Mouse (Mus musculus) left cerebral cortex, postnatal 4 days (tissue): ENCODE data around the gene Sfmbt1. TPM values are rescaled to one million over a fixed set of nuclear protein-coding genes. Genes with fewer than 3 reads are reported as not detected.

ENCODE experiments used
- DNase-seq: peaks from one replicate; pipeline ENCODE4 v3.0.0-alpha.2; 2022
- intact Hi-C: fragments of 180-260 bp; cut with DNase I; formaldehyde crosslinking; loops from one replicate; pipeline ENCODE4 v1.15.1; 2025
- total RNA-seq, 2 experiments: library from RNA; stranded (reverse); gene quantifications; 2 replicates each; pipeline ENCODE4 v1.2.3; 2021

The Sfmbt1 gene
- total RNA-seq: 10 to 100 TPM; 28.3 to 32.4 TPM

DNA sequence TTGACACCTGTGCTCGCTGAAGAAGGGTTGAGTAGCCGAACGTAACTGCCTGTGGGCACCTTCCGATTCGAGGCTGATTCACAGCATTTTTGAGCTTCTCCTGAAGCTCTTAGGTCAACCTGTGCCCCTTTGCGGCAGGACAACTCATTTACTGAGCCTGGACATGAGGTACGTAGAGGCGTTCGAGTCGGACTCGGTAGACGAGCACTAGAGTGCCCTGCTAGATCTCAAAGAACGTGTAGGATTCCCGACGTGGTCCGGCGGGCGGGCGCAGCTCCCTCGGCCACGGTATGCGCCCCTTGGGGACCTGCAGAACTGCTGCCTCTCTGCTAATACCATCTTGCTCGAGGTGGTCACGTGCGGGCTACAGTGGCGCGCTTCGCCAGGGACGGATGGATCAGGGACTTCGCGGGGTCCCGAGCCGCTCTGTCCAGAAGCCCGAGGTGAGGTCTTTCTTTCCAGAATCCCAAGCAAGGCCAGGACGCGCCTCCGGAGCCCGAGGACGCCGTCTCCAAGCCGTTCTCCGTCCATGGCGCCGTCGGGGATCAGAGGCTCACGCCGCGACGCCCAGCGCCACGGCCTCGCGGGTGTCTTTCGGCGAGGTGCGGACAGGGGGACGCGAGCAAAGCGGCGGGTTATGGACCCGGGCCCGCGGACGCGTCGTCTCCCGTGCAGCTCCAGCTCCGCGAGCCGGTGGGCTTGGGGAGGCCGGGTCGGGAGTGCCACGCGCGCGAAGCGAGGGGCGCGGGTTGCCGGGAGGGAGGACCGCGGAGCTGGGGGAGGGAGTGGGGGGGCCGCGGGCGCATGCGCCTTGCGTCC lies at the start of gene Sfmbt1:
TSS of gene Sfmbt1 (plus strand) at position 51 of the 819 bp plus-strand sequence.
- intact Hi-C loops: loop anchor here (5.0 to 10.0 kb wide), 2 partner anchors 112 to 230 kb away; partner anchors contain the start of genes Itih1 and Tmem110
- peak; percentile 89 for DNase-seq

DNA sequence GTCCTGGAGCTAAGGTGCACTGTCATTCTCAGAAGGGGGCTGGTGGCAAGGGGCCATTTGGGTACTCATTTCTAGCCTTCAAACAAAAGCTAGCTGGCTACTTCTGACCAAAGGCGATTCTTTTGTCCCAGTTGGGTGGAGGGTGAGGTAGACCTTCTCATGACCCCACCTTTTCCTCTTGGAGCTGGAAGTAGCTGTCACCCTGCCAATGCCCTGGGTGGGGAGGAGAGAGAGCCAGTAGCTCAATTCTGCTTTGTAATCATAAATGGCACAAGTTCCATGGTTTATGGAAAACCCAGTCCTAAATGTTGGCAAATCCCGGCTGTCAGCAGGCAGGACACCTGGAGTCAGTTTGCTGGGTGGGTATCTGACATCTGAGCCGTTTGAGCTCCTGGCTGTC lies 48.6 kb upstream of the Sfmbt1 start:
- no peak for DNase-seq
- intact Hi-C loops: no loop called here

DNA sequence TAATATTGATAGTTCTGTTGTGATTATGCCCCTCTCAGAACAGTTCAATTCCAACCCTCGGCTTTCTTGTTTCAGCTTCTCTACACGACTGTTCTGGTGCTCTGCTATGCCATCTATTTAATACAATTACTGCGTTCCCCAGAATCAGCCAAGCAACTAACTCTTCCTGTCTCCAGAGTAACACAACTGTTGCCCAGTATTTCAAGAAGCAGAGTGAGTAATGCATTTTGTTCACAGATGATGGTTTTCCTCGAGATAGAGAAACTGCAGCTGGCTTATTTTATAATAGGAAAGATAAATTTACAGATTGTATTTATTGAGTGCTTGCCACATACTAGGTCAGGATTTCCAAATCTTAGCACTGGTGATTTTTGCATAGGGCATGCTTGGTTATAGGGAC lies 48.0 kb upstream of the Sfmbt1 start:
- intact Hi-C loops: no loop called here
- DNase-seq: no peak

DNA sequence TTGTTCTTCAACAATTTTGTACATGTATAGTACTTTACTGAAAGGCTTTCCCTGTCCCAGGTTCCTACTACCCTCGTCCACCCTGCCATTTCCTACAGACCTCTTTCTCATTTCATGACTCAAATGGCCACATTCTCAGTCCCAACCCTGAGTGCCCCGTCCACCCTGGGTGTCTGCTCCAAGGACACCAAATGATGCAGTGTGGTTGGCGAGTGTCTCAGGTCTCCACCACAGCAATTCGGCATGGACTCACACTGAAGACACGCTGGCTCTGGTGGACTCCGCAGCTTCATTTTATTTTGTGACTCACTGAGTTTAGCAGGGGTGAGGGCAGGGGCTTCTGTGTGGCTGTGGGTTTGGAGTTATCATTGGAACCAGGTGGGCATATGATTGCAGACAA lies 44.5 kb upstream of the Sfmbt1 start:
- intact Hi-C loops: loop anchor here (5.0 kb wide), 1 partner anchor 78 kb away; no protein-coding TSS in a partner anchor

DNA sequence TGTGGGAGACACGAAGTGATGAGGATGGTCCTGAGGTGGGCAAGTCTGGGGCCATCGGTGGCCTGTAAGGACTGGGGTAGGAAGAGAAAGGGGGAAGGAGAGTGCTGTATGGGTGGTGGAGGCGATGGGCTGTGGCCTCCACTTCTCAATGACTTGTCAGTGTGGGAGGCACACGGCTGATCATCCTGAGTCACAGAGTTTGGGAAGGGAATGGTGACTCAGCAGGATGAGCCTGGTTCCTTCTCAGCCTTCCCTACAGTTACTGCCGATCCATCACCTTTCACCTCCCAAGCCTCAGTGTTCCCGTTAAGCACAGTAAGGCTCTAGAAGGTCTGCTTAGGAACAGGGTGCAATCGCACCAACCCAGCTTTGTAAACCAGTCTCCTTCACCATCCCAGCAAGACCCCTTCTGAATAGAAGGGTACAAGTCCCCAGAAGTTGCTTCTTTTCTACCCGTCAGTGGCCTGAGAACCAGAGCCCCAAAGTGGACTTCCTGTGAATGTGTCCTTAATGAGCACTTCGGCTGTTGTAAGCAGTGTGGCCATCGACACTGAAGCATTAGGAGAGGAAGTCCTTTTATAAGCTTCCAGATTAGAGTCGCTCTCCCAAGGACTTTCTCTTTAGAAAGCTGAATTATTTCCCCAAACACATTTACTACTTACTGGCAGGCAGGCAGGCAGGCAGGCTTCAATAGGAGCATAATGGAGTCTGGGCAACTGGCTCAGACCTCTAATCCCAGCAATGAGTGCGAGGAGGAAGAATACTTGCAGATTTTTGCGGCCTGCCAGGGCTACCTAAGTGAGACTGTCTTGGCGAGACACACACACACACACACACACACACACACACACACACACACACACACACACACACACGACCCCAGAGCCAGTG lies 43.3 kb upstream of the Sfmbt1 start:
- no peak for DNase-seq
- intact Hi-C loops: loop anchor here (5.0 kb wide), 1 partner anchor 79 kb away; no protein-coding TSS in a partner anchor

More for the DNA sequence above, 44.5 kb upstream of the Sfmbt1 start:
- DNase-seq: no peak

DNA sequence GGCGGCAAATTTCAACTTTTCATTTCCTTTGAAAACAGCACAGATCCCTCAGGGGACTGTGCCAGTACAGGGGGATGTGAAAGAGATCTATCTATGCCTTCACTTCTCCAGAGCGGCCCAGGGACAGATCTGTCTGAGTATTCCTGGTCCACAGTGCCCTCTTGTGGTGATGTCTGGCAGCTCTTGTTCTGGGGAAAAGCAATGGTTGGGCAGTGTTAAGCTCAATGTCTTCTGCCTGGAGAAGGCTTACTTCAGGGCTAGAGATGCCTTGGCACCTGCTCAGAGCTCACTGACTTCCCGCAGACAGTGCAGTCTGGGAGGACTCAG lies 42.7 kb upstream of the Sfmbt1 start:
- intact Hi-C loops: loop anchor here (5.0 kb wide), 1 partner anchor 80 kb away; no protein-coding TSS in a partner anchor
- DNase-seq: peak; percentile 90

DNA sequence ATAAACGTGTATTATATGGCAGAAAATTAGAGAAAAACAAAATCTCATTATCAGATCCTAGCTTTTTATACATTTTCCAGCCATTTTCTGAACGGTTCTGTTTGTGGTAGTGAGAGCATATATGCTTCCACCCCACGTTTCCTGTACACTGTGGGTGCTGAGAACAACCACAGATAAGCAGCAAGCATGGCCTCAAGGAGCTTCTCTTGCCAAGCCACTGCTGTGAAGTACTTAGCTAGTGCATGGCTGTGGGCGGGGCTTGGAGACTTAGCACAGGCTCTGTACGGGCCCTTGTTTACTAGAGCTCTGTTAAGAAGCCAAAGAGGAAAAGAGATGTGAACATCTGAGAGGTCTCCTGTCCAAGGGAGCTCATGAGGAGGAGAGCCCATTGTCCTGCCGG lies 39.7 kb upstream of the Sfmbt1 start:
- intact Hi-C loops: loop anchor here (5.0 kb wide), 1 partner anchor 83 kb away; no protein-coding TSS in a partner anchor
- DNase-seq: no peak

DNA sequence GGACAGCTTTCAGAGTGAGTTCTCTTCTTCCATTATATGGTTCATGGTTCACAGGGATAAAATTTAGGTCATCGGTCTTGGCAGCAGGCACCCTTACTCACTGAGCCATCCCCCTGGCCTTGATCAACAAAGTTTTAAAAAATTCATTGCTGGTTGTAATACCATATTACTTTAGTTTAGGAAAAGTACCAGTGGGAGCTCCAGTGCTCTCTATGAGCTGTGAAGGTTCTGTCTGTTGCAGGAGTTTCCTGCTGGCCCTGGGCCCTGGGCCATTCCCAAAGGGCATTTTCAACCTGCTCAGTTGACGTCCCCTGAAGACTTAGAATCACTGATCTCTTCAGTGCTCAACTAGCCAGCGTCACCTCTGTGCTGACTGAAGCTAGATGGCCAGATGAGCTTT lies 32.5 kb upstream of the Sfmbt1 start:
- intact Hi-C loops: no loop called here
- no peak for DNase-seq

DNA sequence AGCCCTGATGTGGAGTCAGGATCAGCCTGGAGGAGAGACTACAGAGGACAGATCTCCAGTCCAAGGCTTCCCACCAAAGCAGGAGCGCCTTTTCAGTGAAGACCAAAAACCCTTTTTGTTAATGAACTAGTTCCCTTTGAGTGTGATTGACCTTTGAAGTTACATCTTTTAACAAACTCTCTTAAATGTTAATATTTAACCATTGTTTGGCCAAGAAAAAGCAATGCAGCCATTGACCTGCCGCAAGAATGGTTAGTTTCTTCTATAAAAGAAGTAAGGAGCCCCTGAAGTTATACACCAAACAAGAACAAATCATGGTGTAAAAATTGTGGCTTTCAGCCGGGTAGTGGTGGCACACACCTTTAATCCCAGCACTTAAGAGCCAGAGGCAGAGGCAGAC lies 24.0 kb upstream of the Sfmbt1 start:
- DNase-seq: no peak
- intact Hi-C loops: no loop called here

DNA sequence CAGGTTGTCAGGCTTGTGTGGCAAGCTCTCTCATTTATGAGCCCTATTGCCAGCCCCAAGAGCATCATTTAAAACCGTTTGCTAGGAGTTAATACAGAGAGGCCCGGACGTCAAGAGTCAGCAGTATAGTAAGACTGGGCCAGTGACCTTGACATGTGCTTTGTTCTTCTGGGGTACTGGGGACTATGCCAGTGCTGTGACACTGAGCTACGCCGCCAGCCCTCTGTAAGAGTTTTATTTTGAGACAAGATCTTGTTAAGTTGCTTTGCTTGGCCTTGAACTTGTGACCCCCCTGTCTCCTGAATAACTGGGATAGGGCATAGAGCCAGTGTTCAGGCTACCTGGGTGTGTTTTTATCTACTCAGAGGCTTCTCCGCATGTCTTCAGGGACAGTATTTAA lies 22.2 kb upstream of the Sfmbt1 start:
- intact Hi-C loops: no loop called here
- DNase-seq: no peak

DNA sequence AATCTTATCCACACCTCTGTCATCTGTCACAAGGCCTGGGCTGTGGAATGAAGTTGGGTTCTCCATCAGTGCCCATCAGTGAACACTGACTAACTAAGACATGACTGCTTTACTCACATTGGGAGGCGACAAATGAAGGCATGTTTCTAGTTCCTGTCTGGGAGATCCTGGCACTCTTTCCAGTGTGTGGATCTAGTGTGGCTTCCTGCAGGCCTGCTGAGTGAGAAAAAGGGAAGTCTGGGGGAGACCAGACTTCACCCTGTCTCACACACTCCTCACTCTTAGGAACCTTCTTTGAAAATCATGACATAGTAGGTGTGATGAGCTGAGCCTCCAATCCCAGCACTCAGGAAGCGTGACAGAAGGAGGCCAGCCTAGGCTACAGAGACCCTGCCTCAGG lies 19.9 kb upstream of the Sfmbt1 start:
- intact Hi-C loops: no loop called here
- no peak for DNase-seq

DNA sequence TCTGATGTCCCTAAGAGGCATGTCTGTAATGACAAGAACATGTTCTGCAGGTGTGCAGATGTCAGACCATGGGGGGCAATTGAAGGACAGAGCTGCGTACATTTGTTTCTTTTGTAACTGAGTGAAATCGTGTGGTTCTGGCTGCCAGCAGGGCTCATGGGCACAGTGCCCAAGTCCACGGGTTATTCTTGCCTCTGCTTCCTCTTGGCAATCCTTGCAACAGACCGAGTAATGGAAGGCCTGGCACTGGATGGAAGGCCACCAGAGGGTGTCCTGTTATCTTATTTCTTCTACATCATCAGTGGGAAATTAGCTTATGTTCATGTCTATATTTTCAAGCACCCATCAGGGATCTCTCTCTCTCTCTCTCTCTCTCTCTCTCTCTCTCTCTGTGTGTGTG lies 19.0 kb upstream of the Sfmbt1 start:
- DNase-seq: peak; percentile 88
- intact Hi-C loops: no loop called here

DNA sequence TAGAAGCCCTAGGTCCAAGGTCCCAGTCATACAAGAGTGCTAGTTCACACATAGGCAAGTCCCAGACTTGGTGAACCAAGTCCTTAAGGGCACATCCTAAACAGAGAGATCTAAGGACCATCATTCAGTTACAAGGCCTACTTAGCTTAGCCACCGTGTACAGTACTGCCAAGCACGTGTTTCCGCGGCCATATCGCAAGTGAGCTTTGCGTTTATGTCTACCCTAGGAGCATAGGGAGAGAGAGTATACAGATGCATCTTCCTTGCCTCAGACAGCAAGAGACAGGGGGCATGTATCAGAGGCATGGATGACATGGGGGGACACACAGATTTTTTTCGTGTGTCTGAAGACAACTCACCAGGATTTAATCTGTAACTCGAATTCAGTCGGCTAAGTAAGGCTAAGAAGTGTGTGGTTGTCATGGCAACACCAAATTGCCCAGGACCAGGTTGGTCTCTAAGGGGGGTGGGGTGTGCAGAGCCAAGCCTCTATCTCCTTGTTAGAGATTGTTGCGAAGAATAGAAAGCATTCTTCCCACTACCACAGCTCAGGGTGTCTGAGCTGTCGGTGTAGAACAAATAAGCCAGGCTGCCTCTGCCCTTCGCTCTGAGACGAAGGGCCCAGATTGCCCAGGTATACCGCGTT lies 17.1 kb upstream of the Sfmbt1 start:
- no peak for DNase-seq
- intact Hi-C loops: no loop called here

DNA sequence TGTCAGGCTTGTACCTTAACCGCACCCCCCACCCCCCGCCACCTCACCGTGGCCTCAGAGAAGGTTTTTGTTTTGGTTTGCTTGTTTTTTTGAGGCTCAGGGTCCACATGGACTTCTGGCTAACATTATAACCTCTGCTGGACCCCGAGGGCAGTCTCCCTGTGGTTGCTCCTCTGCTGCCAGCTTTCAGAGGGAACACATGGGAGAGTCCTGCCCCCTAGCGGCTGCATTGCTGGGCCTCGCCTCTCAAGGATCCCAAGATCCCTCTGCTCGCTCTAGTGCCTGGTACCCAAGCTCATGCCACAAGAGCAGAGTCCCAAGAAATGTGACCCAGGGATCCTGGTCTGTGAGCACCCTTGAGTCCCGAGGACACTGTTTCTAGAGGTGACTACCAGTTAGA lies 15.0 kb upstream of the Sfmbt1 start:
- DNase-seq: peak; percentile 58
- intact Hi-C loops: no loop called here

DNA sequence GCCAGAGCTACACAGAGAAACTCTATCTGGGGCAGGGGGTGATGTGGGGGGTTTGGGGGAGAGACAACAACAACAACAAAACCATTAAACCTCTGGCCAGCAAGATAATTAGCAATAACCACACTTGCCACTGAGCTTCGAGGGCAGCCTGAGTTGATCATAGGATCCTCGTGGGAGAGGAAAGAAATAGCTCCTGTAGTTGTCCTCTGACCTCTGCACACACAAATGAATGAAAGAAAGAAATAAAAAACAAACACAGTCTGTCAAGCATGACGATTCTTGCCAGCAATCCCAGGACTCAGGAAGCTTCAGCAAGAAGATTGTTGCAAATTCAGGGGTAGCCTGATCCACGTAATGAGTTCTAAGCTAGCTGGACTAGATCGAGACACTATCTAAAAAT lies 12.1 kb upstream of the Sfmbt1 start:
- DNase-seq: no peak
- intact Hi-C loops: no loop called here

DNA sequence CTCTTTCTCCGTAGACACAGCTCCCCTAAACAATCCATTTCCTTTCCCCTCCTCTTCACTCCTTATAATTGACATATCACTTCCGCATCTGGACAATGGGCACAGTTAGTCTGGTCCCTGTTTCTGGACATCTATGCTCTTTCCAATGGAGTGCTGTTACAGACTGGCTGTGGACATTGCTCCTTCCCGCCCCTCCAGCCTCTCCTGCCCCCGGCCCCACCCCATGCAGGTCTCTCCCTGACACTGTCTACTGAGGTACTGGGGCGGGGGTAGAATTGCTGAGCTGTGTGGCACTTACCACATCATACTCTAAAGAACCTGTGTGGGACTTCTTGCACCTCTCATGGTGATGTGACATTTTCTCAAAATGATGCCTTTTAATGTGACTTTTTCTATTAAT lies 11.6 kb upstream of the Sfmbt1 start:
- no peak for DNase-seq
- intact Hi-C loops: no loop called here

DNA sequence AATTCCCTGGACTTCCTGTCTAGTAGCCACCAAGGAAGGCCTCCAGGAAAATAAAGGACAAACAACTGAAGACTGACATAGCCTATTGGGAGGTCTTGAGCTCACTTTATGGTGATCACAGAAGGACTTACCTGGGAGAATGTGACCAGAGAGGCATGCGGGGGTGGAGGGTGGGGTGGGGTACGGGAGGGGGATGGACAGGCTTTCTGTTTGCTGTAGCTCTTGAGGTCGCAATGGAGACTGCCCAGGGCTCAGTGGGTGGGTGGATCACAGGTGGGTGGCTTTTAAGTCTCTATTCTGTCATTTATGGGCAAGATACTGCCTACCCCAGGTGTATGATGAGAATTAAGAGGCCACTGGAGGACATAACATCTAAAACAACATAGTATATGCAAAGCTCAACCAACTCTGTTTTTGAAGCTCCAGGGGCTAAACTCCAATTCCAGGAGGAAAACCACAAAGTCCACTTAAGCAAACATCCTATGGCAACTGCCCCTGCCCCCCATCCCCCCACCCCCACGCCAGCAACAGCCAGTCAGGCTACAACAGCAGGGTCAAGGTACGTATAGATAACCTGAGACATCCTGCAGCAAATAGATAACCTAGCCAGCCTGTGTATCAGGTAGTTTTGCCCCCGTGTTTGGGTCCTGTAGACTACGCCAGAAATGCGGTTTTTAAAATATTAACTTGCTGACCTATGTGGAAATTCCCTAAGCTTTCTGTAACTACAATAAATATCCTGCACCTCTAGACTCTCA lies 10.4 kb upstream of the Sfmbt1 start:
- DNase-seq: no peak
- intact Hi-C loops: no loop called here

DNA sequence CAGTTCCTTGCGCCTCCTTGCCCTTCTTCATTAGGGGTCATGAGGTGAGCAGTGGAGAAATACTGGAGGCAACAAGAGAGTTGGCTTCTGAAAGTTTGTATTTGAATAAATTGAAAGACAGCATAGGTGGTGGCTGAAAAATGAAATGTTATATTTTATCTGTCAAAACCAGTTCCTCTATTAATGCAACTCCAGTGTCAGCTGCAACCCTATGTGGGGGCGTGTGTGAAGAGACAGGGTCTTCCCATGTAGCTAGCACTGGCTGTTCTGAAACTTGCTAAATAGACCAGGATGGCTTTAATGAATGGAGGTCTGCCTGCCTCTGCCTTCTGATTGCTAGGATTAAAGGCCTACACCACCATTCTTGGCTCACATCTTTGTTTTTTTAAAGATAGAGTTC lies 2.8 kb upstream of the Sfmbt1 start:
- intact Hi-C loops: loop anchor here (10.0 kb wide), 1 partner anchor 233 kb away; the partner anchor contains the start of gene Itih1

DNA sequence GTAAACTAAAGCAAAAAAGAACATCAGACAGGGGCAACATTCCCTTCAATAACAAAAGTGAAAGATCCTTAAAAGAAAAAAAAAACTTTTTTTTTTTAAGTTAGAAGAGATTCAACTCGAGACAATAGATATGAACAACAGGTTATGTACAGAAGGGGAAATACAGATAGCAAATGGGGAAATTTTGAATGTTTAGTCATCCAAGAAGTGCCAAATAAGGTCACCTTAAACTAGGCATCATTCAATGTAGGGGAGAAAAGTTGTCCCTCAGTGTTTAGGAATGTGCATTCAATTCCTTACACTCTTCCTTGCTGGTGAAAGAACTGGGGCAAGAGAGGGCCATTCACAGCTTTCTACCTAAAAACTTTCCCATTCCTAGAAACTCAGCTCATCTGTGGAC lies 880 bp upstream of the Sfmbt1 start:
- DNase-seq: no peak
- intact Hi-C loops: loop anchor here (10.0 kb wide), 1 partner anchor 231 kb away; the partner anchor contains the start of gene Itih1

More for the DNA sequence above, 2.8 kb upstream of the Sfmbt1 start:
- DNase-seq: no peak

DNA sequence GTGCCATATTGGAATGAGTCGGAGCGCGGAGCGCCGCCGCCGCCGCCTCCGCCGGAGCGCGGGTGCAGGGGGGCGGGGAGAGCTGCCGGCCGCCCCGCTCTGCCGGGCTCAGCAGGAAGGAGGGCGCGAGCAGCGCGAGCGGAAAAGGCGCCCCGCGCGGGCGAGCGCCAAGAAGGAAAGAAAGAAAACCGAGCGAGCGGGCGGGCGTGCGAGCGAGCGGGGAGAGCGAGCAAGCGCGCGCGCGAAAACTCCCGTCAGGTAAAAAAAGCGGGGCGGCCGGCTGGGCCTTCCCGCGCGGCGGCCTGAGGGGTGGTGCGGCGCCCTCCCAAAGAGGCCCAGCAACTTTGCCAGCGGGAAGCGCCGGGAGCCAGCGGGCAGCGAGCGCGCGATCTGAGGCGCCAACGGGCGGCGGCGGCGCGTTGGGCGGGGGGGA lies 985 bp downstream of the Sfmbt1 start:
- peak; percentile 68 for DNase-seq
- intact Hi-C loops: loop anchor here (5.0 to 10.0 kb wide), 2 partner anchors 112 to 229 kb away; partner anchors contain the start of genes Itih1 and Tmem110
